Mouse (Mus musculus): Measurements from ENCODE around the gene Adgrf5.
A peak's percentile ranks its signal among the peaks of the same experiment; 100 is the strongest.
"Not testable (repeated sequence)": the region's sequence is repeated elsewhere in the genome, so short reads cannot be mapped to it uniquely, and the experiment has no call there.

The Adgrf5 gene

DNA sequence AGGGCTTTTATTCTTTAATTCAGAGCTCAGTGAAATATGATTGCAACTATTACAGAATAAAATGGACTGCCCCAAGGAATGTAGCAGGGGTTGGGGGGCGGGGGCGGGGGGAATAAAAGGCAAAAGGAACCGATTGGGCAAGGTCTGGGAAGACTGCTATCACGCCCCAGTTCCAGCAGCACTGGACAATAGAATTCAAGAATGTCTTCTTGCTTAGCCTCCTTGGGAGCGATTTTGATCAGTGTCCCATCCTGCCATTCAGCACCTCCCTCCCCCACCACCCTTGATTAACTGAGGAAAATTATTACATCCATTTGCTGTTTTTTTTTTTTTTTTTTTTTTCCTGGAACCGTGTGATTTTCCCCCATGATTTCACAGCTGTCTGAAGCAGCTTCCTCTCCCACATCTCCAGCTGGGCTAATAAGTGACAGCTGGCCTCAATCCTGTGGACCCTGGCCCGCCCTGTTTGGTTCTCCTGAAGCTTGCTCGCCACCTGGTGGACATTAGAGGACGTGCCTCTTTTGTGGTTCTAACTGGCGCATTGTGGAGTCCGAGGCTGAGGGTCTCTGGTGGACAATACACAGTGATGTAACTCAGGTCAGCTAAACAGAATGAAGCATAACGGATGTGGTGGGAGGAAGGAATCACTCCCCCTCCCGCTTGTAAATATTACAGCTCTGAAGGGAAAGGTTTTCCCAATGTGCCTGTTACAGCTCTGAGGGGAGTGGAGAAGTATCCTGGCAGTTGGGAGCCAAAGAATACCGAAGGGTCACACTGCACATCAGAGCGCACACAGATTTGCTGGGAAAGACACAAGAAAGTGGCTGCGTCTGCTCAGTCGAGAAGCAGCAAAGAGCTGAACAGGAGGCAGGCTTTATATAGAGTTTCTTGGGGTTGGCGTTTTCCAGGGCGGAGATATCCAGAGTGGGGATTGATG, 100.3 kb downstream of the Adgrf5 start:
- DNase-seq (ENCODE audit: low spot score in 2 of 2): peak in 1 of 2 experiments; percentile 51

DNA sequence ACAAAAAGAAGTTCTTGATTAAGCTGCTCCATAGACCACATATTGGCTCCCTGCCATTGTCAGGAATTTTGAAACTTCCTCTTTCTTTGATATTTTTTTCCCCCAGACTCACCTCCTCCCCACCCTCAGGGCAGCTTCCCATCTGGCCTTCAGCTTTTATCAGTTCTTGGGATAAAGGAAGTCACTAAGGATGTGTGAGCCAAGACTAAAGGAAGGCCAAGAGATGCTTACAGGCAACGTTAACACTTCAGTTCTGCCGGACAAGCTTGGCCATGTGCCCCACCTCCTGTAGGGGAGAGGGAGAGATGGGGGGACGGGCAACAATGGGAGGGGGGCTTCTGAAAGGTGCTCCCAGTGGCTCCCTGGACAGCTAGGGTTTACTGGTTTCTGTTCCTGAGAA, 109.8 kb downstream of the Adgrf5 start:
- DNase-seq (ENCODE audit: low spot score in 2 of 2): no peak

DNA sequence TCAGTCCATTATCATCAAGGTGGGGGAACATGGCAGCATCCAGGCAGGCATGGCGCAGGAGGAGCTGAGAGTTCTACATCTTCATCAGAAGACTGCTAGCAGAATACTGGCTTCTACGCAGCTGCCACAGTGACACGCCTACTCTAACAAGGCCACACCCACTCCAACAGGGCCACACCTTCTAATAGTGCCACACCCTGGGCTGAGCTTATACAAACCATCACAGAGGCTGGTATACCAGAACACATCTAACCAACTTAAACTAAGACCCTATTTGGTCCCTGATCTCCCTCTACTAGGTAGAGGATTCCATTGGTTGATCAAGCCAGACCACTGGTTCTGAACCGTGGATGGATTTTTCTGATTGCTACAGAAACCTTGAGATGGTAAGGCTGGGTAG, 112.3 kb downstream of the Adgrf5 start:
- no peak for DNase-seq (ENCODE audit: low spot score in 2 of 2)

DNA sequence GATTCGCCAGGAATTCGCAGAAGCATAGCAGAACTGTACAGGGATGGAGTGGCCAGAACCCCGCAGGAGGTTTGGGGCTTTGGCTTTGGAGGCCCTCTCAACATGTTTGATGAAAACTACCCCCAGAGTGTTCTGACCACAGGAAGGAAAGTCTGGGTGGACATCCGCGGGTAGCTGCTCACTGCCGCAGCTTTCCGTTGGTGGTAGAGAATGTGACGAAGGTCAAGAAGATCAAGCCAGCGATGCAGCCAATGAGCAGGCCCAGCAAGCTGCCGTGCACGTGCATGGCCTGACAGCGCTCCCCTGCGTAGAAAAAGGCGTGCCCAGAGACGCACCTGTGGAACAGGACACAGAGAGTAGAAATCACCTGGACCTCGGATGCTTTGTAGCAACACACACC, 114.5 kb downstream of the Adgrf5 start:
- DNase-seq (ENCODE audit: low spot score in 2 of 2): no peak

DNA sequence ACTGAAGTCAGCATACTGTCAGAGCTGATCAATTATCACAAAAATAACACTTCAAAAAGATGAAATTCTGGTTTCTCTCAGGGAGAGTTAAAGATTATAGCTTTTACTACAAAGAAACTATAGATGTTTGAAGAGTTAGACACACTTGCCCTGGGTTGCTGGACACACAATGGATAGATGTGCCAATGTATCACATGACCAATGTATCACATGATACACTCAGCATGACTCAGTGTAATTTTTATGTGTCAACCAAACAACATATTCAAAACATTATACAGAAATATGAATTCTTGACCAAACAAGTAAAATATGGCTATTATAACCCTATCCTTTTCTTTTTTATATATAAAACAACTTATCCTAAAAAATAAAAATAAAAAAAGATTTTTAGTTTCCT, 117.4 kb downstream of the Adgrf5 start:
- no peak for DNase-seq (ENCODE audit: low spot score in 2 of 2)

DNA sequence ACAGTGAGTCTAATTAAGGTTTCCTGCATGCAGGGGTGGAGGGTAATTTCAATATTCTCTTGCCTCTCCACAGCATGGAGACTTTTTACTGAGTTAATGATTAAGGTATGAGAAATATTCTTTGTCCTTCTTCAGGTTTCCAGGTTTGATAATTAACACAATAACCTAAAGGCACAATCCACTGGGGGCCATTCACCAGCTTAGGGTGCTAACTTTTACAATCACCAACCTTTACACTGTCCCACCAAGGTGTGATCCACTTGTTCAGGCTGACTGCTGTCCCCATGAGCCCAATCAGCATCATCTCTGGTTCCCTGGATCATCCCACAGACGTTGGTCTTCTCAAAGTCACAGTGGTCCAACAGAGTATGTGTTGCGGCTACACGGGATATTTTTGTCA, 125.7 kb downstream of the Adgrf5 start:
- no peak for DNase-seq (ENCODE audit: low spot score in 2 of 2)

DNA sequence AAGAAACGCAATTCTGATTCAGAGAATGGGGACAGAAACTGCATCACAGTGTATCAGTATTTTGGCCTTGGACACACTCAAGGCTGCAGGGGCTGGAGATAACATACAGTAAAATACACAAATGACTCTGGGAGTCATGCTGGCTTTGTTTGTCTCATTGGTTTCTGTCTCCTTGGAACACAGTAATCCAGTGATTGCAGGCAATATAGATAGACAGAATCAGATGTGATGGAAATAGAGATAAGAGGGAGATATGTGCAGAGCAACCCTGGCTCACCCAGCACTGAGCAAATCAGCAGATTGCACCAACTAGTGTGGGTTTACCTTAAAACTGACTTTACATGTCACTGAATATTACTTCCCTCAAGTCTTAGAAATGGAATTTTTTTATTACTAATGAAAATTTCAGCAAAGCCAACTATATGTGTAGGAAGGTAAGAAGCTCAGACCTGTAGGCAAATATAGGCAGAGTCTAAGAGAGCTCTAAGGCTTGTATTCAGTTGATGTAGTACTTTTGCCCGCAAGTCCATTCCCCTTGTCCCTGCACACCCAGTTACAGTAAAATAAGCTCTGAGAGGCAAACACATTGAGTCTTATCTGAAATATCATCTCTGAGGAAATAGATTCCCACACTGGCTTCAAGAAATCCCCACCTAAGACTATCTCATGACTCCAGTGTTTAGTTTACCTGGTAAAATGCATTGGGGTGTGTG, 128.3 kb downstream of the Adgrf5 start:
- DNase-seq (ENCODE audit: low spot score in 2 of 2): no peak

DNA sequence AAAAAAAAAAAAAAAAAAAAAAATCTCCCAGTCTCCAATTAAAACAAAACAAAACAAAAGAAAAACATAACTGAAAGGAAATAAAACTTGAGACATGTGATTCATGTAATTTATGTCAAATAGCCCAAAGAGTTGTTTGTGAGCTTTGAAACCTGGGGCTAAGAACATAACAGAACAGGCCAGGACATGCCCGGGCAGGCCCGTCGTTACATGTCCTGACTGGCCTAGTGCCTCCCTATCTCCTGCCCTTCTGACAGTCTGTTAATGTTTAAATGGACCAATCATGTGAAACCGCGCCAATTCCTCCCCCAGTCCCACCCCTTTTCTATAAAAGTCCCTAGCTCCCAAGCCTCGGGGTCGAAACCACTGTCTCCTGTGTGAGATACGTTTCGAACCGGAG, 130.1 kb downstream of the Adgrf5 start:
- not testable (repeated sequence) for DNase-seq (ENCODE audit: low spot score in 2 of 2)

DNA sequence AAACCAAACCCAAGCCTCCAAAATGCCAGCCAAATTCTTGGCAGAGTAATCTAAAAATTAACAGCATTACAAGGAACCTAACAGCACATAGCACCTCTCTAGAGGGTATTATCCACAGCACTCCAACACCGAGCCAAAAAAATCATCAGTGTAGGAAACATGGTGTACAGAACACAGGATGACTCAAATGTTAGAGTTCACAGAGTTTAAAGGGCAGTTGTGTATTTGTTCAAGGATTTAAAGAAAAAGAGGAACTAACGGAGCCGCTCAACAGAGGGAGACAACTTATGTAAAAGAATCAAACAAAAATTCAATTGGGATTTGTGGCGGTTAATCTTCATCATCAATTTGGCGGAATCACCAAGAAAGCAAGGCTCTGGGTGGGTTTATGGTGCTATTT, 135.3 kb downstream of the Adgrf5 start:
- DNase-seq (ENCODE audit: low spot score in 2 of 2): no peak

DNA sequence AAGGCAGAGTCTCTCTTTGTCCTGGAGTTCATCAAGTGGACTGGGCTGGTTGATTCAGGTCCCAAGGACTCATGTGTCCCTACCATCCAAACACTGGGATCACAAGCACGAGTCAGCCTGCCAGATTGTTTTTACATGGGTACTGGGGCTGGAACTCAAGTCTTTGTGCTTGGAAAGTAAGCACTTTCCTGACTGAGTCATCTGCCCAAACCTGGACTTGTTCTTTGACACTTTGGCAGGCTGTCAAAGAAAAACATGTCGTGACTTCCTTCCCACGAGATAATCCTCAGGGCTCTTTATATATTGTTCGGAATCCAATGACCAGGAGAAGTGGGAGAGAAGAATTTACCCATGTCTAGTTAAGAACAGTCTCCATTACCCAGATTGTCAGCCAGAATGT, 137.3 kb downstream of the Adgrf5 start:
- no peak for DNase-seq (ENCODE audit: low spot score in 2 of 2)

DNA sequence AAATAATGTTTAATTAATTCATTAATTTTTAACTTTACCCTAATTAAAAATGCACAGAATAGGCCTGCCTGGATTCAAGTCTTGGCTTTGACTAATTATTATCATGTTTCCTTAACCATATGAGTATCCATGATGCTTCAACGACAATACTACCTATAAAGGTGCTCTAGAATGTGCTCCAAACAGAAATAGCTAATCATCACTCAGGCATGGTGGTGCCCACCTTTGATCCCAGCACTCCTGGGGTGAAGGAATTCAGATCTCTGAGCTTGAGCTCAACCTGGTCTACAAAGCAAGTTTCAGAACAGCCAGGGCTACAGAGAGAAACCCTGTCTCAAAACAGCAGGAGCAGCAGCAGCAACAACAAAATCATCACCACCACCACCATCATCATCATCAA, 140.3 kb downstream of the Adgrf5 start:
- no peak for DNase-seq (ENCODE audit: low spot score in 2 of 2)

DNA sequence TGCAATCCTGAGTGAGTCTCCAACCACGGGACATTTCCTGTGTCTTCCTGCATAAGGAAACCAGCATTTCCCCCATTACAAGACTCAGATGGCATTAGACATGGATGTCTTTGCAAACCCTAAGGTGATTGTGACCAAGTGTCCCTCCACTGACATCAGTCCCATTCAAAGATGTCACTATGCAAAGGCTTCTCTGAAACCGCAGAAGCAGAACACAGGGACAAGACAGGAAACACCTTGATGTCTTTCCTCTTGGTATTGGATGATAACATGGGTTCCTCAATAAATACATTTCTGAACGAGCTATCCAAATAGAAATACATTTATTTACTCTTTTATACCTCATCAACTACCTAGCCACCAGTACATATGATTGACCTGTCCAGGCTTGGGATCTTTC, 141.0 kb downstream of the Adgrf5 start:
- no peak for DNase-seq (ENCODE audit: low spot score in 2 of 2)

DNA sequence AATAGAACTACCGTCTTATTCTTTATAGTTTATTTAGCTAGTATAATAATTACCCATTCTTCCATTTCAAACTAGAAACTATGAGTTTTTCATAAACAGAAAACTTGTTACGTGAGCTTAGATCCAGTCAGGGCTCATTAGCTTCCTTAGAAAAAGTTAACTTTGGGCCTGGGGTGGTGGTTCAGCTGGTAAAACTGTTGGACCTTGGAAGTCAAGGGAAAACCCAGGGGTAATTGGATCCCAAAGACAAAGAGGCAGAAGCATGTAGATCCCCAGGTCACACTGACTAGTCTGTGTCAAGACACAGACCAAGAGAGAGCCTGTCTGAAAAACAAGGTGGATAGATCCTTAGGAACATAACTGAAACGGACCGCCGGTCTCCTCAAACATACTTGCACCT, 141.4 kb downstream of the Adgrf5 start:
- no peak for DNase-seq (ENCODE audit: low spot score in 2 of 2)

DNA sequence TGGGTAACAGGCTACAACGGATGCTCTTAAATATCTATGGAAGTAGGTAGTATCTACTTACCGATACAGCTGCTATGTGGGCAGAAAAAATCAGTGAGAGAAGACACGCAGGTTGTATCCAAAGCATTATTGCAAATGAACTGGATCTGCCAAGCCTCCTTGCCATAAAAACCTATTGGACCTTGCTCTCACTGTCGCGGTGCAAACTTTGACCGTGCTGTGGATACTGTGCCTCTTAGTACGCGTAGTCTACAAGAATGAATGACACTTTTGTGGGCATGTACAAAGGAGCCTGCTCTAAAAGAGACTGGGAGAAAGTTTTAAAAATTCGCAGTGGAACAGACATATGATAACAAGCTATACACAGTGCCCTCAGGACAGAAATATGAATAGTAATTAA, 142.3 kb downstream of the Adgrf5 start, which contains the start of gene Mep1a:
TSS of gene Mep1a (minus strand) at position 221 of the 400 bp plus-strand sequence.
- DNase-seq (ENCODE audit: low spot score in 2 of 2): no peak

DNA sequence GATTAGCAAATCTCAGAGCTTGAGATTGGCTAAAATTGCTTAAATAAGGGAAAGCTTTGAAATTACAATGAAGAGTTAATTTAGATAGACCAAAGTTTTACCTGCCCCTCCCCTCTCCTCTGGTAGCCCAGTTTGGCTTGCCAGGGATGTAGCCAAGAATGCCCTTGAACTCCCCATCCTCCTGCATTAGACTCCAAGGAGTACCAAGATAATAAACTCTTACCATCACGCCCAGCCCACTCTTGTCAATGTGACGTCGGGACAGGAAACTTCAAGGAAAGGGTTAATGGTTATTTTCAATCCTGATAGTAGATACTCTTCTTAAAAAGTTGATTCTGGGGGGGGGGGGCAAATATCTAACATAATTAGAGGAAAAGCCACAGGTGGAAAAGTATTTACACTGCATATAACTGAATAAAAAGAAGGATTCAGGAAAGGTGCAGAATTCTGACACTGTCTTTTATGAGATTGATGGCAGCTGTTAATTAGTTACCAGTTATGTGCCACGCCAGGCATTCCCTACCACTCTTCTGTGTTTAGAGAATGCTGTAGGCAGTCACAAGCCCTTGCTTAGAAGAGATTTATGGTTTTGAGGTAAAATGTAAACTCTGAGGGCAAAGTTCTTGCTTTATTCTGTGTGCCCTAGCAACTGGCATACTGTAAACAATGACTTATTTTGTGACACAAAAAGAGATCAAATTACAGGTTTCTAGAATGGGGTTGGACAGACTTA, 143.8 kb downstream of the Adgrf5 start:
- no peak for DNase-seq (ENCODE audit: low spot score in 2 of 2)

DNA sequence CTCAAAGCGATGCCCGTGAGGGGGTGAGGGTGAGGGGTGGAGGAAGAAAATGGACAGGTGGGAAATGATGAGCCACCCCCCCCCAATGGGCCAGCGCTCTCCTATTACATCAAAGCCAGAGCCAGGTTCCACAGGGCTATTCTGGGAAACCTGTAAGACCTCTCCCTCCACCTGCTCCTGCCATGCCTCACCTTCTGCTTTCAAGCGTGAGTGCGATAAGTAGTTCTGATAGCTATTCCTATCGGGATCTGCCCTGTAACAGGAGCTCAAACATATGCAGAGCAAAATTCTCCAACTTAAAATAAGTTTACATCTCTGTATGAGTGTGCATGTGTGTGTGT, 144.3 kb downstream of the Adgrf5 start:
- DNase-seq (ENCODE audit: low spot score in 2 of 2): no peak
